In the genomic region with DNA sequence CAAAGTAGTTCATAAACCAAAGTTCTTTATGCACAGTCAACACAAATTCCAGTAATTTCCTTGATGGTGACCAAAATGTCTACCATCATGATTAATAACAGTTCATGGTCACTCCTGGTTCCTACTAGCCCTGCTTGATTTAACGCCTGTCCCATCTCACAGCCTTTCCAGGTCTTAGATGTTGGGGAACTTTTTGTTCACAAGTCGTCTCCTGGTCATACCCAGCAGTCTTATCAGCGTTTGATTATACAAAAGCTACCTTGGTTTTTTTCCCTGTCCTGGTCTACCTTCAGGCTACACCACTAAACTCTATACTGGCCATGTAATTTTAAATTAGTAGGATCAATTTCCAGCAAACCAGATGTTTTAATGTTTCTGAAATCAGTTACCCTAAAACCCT, we compare ENCODE assay signal across 9 mouse cellular contexts. TPM values are rescaled to one million over a fixed set of nuclear protein-coding genes. Genes with fewer than 3 reads are reported as not detected.
DNase-seq lines count a peak whose midpoint lies in the region; ATAC-seq lines count a peak whose summit lies in the region.
"Had no signal": no experiment of that assay in that cellular context is flagged by ENCODE, and none has a peak within 500 bp of the region (broad histone marks: within the 10 kb centered on the region; RNA-seq: fewer than 3 reads in every experiment).

No protein-coding gene starts in this region.

- H3K27me3 ChIP-seq in limb, embryonic 15.5 days = no peaks in the 10 kb centered on the region

- peak overlapping the region; percentile 77 for H3K4me3 ChIP-seq in limb, embryonic 15.5 days

- whole genome bisulfite sequencing in limb, embryonic 15.5 days = 48% methylated on average over 3 of the region's 3 CpGs

- peak; percentile 8 for DNase-seq in embryo, embryonic 10.5 days (ENCODE audit: low spot score)
- DNase-seq in embryo, embryonic 10 days (ENCODE audit: low spot score) = no peak
- DNase-seq in retina, embryonic 14.5 days (ENCODE audit: low spot score) = peak; percentile 32
- DNase-seq in retina, postnatal 1 day = no peak
- no peak for DNase-seq in right cerebral cortex, postnatal 4 days
- DNase-seq in T-cell, adult 2 months (ENCODE audit: low spot score) = no peak
- no peak for DNase-seq in cerebellum, adult 11-12 months
- DNase-seq: spleen, adult 18-20 months had no signal

- H3K9ac ChIP-seq in limb, embryonic 15.5 days = no peak overlapping the region

- H3K36me3 ChIP-seq in limb, embryonic 15.5 days = peaks cover 19% of the 10 kb centered on the region; the same call in 1 of the 2 replicates

- no peaks in the 10 kb centered on the region for H3K9me3 ChIP-seq in limb, embryonic 15.5 days

- ATAC-seq in limb, embryonic 15.5 days (ENCODE audit: insufficient number of reproducible peaks, low FRiP score, low TSS enrichment, low read depth) = no peak

- H3K4me1 ChIP-seq in limb, embryonic 15.5 days = peaks cover 16% of the 10 kb centered on the region

- no peak overlapping the region for H3K27ac ChIP-seq in limb, embryonic 15.5 days

- H3K4me2 ChIP-seq in limb, embryonic 15.5 days = peak overlapping the region; percentile 53; the same call in 1 of the 2 replicates

RNA-seq across cellular contexts. Expression of gene Gtf2a1, which starts 3.2 kb away (rescaled TPM):
- polyA plus RNA-seq in limb, embryonic 15.5 days (2015; fragmentation: Nextera tagmentation; extraction: Ambion mirVana) = 30.2 and 37.6 TPM in 2 replicates

Comparison
In these comparisons a context has a peak if more than half of its experiments do, and no peak if none do; other contexts are left out.
1. DNase-seq: peak in embryo, embryonic 10.5 days (single experiment) and retina, embryonic 14.5 days (single experiment); none in embryo, embryonic 10 days (single experiment), retina, postnatal 1 day (single experiment), right cerebral cortex, postnatal 4 days (single experiment), T-cell, adult 2 months (single experiment) and cerebellum, adult 11-12 months (single experiment).